Mouse (Mus musculus): ENCODE measurements at regions not wholly inside any gene's neighbourhood (a gene's known extent, or its start where the extent isn't known, plus 50 kb on each side); places are given as distances from the start of the nearest gene placed in this dataset.
A peak's percentile ranks its signal among the peaks of the same experiment; 100 is the strongest.

DNA sequence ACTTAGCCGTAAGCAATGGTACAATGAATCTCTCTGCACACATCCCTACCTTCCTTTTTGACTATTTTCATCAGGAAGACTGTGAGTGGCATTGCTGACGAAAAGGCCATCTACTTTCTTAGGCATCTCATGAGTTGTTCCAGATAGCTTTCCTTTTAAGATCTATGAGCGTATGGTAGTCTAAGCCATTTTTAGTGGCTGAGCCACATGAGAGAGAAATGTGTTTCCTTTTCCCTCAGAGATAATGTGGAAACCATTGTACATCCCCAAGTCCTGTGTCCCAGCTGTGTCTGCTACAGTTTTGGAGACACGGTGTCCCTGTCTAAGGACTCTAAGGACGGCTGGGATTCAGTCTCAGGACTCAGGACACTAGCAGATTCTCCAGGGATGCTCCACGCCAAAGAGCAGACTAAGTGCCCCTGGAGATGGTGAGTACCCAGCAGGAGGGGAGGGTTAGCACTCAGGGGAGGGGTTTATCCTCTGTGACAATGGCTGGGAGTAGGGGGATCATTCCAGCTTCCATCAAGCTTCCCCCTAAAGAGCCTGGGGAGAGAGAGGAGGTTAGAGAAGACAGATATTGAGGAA, 199.0 kb downstream of the Cdca7 start:
- peak; percentile 67 for ATAC-seq (ENCODE audit: low TSS enrichment)

DNA sequence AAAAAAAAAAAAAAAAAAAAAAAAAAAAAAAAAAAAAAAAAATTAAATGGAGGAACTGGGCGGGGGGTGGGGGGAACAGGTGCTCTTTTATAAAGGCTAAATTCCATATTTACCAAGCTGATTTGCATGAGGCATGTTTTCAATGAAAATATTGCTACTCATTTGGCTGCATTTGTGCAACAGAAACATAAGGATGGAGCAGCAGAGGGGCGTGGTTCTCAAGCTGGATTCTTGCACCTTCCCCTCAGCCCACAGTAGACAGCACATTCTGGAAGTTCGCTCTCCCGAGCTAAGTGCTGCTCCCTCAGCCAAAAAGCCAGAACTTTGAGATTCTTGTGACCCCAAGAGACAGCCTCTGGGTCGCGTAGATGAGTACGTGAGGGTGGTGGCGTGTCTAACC, 201.8 kb downstream of the Cdca7 start:
- no peak for ATAC-seq (ENCODE audit: low TSS enrichment)

DNA sequence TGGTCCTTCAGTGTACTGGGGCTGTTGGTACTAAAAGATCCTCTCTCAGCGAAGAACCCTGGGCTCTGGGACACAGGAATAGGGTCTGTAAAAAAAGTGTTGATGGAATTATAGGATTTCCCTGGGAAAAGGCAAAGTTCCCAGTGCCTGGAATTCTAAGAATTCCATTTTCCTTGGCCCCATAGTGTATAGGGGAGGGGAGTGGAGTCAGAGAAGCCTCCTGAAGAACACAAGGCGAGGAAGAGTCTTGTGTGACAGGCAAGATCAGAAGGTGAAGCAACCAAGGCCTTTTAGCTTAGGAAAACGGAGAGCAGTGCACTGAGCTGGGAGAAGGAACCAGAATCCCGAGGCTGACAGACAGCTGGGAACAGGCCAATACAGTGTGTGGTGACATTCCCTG, 212.1 kb downstream of the Cdca7 start:
- no peak for ATAC-seq (ENCODE audit: low TSS enrichment)

DNA sequence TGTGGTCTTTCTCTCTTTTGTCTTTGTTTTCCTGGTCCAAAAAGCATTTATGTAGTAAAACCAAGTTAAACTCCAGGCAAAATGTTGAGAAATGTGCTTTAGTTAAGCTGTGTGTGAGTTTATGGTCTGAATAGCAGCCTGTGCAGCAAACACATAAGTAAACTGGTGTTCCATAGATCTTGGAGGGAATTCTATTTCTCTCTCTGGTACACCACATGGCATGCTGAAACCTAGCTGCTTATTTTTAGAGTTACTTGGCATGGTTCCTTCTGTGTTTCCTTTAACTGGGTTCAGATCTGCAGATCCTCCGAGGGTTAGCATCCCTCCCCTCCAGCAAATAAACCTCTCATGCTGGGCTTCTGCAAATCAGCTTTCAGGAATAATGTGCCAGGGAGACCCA, 225.1 kb downstream of the Cdca7 start:
- ATAC-seq (ENCODE audit: low TSS enrichment), result peak; percentile 73

DNA sequence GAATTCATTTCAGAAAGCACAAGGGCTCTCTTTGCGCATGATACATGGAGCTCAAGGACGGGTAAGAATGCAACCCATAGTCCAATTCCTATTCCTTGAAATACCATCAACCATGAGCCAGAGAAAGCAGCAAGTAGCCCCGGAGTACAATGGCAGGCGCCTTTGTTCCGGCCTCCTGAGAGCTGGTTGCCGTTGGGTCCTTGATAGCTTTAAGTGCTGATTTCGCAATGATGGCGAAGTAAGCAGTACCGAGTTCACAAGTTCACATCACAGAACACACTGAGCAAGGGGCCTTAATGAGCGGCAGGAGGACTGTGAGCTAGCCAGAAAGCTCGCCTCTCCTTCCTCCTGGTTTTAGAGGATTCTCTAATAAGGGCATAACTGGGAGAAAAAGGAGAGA, 227.3 kb downstream of the Cdca7 start:
- ATAC-seq (ENCODE audit: low TSS enrichment), result no peak

DNA sequence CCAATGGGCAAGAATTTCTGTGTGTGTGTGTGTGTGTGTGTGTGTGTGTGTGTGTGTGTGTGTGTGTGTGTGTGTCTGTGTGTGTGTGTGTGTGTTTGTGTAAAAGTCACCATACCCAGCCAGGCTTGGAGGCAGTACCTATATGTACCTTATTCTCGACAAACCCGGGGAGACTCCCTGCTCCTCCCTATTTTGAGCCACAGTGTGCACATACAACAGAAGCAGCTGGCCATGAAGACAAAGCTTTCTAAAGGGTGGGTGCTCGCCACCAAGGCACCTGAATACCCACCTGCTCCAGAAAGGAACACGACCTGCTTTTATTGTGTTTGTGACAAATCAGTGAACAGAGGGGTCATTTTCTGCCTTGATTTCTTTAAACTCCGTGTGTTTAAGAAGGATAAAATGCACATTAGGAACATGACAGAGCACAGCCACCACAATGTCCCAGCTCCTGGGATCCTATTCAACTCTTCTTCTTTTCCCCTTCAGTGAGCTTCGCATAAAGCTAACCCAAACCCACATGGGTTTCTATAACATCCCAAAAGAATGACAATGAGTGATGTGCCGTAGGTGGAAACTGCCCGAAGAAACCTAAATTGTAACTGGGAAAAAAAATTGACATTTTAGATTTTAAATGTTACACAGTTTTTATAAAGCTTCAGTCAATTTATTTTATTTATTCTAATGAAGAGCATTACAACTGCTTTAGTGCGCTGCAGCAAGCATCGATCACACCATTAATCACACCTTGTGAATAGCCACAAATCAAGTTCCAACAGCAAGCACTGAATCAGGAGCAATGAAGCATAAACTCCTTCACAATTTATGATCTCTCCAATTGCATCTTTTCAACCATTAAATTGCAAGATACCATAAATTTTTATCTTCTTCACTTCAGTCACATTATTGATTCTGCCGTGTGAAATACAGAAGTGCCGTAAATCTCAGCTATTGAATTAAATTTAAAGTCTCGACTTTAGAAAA, 232.0 kb downstream of the Cdca7 start:
- ATAC-seq (ENCODE audit: low TSS enrichment), result no peak

DNA sequence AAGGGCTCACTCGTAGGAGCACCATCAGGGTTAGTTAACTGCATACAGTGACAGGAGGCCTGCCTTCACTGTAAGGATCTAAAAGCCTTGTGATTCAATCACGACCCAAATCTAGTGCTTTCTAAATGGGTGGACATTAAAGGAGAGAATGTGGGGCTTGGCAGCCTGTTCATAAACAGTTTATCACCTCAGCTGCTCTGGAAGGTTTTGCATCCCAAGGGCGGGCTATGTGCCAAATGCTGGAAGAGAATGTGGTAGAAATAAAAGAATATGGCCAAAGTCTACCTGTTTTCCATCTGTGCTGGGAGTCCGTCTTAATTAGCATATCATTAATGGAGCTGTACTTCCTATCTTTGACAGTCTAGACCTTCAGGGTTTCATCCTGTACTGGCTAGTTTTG, 241.0 kb downstream of the Cdca7 start:
- ATAC-seq (ENCODE audit: low TSS enrichment), result no peak

DNA sequence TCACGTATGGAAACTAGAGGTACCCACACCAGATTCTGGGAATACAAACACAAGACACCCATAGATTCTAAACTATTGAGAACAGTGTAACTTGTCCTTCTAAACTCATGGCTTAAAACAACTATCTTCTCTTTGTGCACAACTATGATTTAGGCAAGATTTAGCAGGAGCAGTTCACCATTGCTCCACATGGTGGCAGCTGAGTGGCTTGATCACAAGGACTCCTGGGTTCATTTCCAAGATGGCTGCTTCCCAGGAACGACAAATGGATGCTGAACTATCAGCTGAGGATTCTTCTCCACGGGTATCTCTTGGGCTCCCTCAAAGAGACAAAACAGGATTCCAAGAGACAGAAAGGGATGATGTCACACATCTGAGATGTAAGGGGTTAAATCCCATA, 251.5 kb downstream of the Sp3 start:
- ATAC-seq (ENCODE audit: low TSS enrichment), result no peak

DNA sequence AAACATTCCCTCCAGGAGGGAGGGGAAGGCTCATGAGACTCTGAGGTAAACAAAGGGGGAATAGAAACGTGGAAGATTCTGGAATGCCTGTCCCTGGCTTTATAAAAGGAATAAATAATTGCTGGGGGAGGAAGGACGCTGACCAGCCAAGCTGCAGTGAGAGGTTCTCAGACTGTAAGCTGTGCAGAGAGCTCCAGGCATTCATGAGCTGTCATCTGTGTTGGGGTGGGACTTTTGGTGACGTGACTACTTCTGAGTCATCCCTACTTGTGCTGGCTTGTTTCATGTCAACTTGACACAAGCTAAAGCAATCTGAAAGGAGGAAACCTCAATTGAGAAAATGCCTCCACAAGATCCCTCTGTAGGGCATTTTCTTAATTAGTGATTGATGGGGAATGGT, 246.9 kb downstream of the Sp3 start:
- no peak for ATAC-seq (ENCODE audit: low TSS enrichment)

DNA sequence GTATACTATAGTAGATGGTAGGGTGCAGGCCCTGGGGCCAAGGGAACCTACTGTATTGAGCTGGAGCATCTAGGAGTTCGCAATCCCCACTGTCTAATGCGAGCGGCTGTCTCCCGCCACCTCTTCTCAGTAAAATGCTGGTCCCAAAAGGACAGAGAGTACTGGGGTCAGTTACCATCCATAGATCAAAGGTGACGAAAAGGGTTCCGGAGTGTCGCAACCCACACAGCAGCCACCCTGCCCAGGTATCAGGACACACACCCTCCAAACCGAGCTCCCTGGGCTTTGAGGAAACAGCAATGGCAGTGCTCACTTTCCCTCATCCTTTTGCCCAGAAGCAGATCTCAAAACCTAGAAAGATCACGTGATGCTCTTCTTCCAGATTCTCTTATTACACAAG, 245.2 kb downstream of the Sp3 start:
- no peak for ATAC-seq (ENCODE audit: low TSS enrichment)

DNA sequence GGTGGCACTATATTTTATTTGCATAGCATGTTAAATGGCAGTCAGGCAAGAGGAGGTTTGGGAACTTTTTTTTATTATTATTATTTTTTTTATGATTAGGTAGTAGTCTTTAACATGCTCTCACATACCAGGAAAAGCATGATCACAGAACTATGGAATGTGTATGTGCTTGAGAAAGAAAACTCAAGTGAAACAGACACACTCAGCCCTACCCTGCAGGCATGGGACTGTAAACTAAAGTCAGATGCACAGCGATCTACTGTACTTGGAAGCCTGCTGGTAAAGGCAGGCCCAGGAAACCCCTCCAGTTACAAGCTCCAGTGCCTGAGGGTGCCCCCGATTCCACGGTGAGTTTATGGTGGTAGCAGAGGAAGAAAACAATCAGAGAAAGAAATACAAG, 243.6 kb downstream of the Sp3 start:
- no peak for ATAC-seq (ENCODE audit: low TSS enrichment)

DNA sequence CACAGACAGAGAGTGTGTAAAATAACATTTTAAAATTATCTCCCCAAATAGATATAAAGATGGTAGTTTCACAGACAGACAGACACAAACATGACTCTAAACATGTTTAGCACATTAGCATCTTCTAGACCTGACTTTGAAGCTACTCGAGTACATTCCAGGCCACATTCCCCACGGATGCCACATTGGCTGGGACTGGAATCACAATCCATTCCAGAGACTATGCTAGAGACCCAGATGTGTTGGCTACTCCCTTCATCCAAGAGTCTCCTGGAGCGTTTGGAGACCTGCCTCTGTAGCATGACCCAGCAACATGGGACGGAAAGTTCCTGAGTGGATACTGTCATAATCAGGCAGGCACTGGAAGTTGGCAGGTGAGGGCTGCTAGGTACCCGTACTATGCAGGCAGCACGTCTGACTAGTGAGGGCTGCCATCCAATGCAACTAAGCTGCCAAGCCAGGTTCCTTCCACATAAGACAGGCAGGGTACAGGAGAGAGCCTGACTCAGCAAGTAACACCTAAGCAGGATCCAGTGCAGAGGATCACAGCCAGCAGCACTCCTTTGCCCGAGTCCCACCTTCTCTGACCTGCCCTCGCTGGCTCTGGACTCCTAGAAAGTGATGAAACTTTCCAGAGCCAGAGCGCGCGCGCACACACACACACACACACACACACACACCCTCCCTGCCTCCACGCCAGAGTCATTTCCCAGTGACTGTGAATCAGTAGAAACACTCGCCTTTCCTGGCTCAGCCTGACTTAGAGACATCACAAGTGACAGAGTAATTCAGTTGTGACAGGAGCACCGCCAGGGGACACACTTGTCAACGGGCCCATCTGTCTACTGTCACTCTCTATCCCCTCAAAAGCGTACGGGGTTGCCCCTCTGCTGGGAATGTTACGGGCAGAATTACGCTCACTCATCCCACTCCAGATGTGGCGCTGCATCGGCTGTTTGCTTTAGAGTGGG, 239.6 kb downstream of the Sp3 start:
- ATAC-seq (ENCODE audit: low TSS enrichment), result peak; percentile 31; the same call in 1 of the 2 replicates

DNA sequence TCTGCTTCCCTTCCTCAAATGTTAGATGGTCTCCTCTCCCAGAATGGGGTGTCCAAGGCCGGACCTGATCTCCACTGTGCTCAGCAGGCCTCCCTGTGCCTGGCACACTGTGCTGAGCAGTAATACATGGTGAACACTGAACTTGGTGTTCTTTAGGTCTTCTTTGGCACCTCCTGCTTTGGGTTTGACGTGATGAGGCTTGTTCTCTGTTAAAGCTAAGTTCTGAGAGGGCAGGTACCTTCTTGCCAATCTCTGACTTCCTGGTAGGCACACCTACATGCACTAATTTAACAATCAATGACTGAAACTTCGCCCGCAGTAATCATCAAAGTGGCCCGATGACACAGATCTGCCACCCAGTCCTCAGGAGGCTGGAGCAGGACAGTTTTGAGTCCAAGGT, 238.5 kb downstream of the Sp3 start:
- no peak for ATAC-seq (ENCODE audit: low TSS enrichment)

DNA sequence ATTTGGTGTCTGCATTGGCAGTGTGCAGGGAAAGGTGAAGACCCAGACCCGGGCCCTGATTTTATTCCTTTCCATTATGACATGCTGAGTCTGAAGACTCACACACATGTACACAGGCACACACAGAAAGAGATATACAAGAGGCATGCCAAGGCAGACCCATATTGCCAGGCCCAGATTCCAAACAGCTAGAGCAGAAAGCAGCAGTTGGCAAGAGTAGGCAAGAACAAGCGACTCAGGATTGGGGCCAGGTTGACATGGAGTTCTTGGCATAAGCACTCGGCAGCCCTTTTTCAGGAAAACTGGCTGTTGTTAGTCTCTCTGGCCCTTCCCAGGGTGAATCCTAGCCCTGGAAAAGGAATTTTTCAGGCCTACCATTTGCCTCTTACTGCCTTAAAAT, 236.6 kb downstream of the Sp3 start:
- peak; percentile 73; the same call in 1 of the 2 replicates for ATAC-seq (ENCODE audit: low TSS enrichment)

DNA sequence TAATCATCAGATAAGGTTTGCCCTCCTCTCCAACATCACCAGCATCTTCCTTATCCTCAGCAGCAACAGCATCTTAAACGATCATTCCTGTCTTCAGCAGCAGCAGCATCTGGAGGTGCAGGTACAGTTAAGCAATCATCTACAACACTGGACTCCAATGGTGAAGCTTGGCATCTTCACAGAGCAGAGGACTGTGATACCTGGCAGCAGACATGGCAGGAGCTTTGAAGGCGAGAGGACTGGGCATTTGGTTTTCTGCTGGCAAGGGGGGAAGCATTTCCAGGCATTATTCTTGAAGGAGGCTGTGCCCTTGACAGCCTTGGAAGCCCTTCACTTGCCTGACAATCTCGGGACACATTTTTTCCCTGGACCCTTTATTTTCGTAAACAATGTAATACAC, 235.3 kb downstream of the Sp3 start:
- no peak for ATAC-seq (ENCODE audit: low TSS enrichment)

DNA sequence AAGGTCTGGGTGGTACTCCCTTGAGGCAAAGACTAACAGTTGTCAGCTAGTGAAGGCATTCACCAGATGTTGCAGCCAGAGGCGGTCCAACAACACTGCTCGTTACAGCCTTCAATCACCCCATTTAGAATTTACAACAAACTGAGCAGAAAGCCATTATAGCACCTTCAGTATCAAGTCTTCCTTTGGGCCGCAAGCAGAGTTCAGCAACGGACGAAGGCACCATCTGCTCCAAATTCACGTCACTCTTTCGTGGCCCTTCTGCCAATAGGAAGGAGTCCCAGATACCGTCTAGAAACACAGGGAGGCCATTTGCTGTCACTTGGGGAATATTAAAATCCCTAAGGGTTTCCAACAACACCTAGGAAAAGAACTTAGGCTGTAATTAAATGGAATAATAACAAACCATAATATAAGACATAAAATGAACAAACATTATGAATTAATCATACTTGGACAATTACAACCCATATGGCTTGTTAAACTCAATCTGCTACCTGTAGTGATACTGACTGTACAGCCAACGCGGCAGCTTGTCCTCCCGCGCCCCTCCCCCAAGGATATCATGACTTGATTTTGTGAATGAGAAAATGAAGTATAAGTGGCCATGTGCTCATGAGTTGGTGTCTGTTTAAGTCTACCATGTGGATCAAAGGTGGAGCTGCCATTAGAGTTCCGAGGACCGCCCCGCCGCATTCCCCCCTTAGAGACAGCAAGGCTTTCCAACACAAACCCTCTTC, 233.6 kb downstream of the Sp3 start:
- no peak for ATAC-seq (ENCODE audit: low TSS enrichment)

DNA sequence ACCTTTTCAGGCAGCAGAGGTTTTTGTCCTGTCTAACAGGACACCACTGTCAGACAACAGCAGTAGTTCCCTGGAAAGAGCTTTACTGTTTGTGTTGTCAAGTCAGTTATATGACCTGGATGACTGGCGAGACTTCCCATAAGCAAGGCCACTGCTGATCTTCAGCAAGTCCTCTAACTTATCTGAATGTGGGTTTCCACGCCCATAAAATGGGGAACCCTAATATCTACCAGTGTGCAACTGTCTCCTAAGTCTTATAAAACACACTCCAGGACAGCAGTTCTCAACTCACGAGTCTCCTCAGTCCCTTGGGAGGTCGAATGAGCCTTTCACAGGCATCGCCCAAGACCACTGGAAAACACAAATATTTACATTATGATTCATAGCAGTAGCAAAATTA, 232.9 kb downstream of the Sp3 start:
- ATAC-seq (ENCODE audit: low TSS enrichment), result no peak

DNA sequence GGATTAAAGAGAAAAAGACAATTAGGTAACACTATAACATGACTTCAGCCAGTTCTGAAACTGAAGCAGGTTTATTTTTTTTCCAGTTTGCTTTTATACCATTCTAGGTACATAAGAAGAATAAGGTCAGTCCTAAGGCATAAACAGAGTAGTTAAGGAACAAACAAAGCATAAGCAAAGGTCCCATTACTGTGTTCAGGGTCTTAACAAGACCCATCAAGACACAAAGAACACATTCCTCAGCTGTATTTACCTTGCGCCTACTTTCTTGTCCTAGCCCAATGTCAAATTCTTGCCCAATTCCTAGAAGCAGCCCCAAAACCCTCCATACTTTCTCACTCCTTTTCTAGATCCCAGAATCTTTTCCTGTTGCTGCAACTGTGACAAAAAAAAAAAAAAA, 230.8 kb downstream of the Sp3 start:
- ATAC-seq (ENCODE audit: low TSS enrichment), result no peak

DNA sequence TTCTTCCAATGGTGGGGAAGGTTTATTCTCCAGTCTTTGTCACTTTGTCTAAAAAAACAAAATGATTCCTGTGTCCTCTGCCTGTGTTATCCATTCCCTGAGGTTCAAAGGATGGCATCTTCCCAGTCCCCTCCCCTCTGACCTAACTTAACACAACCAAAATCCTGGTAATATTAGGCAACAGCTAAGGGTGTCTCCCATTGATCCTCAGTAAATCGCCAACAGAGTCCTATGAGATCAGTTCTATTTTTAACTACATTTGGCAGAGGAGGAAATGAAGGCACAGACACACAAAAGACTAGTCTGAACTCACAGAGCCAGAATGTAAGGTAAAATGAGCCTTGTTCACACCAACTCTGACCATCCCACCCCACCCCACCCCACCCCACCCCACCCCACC, 228.8 kb downstream of the Sp3 start:
- ATAC-seq (ENCODE audit: low TSS enrichment), result no peak

DNA sequence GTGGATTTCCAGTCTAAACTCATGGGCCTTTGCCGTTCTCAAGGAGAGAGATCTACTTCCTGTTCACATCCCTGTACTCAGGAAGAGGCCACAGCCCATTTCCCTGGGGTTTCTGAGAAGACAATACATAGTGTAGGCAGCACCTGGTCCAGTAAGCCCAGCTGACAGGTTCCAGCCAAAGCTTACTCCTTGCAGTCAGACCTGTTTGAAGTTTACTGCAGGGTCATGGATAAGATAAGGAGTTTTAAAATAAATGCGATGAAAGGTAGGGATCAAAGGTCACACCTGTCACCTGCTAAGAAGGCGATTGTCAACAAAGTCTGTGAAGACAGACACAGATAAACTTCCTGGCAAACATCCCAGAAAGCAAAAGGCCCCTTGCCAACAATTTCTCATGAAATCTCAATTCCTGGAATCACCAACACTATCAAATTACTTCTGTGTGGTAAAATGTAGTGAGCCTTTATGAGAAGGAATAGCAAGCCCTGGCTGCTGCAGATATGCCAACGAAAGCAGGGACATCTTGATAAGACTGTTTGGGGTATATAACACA, 227.5 kb downstream of the Sp3 start:
- ATAC-seq (ENCODE audit: low TSS enrichment), result no peak
